Mouse (Mus musculus) stomach, embryonic 16.5 days (tissue): ENCODE results near the gene Evc. TPM values are rescaled to one million over a fixed set of nuclear protein-coding genes. Genes with fewer than 3 reads are reported as not detected.

Experiments used
- ATAC-seq: fragments of 200-750 bp; cut with Nextera tagmentation; 2 replicates; pipeline ENCODE4 v1.8.0; 2017; ENCODE audit warnings: moderate number of reproducible peaks, moderate TSS enrichment; ENCODE audit not compliant: insufficient read depth, low FRiP score
- H3K27ac ChIP-seq: fragments of 300-500 bp; sonication (generic); 2 replicates; pipeline ENCODE4 v1.5.1; 2014; ENCODE audit warnings: low read length
- H3K27me3 ChIP-seq: fragments of 300-500 bp; sonication (generic); 2 replicates; pipeline ENCODE4 v1.6.1; 2014; ENCODE audit warnings: low read length, control low read depth, mixed read lengths; ENCODE audit not compliant: control insufficient read depth, insufficient read depth
- H3K36me3 ChIP-seq: fragments of 300-500 bp; sonication (generic); 2 replicates; pipeline ENCODE4 v1.6.1; 2014; ENCODE audit warnings: low read length; ENCODE audit not compliant: control insufficient read depth, insufficient read depth
- H3K4me1 ChIP-seq: fragments of 300-500 bp; sonication (generic); 2 replicates; pipeline ENCODE4 v1.6.1; 2014; ENCODE audit warnings: low read length, control low read depth, mixed read lengths; ENCODE audit not compliant: control insufficient read depth, insufficient read depth
- H3K4me2 ChIP-seq: fragments of 300-500 bp; sonication (generic); 2 replicates; pipeline ENCODE4 v1.6.1; 2014; ENCODE audit warnings: low read depth, low read length, mixed read lengths
- H3K4me3 ChIP-seq: fragments of 300-500 bp; sonication (generic); replicated peaks from 2 replicates; pipeline ENCODE4 v1.5.1; 2014; ENCODE audit warnings: mild to moderate bottlenecking, low read length
- H3K9ac ChIP-seq: fragments of 300-500 bp; sonication (generic); 2 replicates; pipeline ENCODE4 v1.6.1; 2014; ENCODE audit warnings: low read length
- H3K9me3 ChIP-seq: fragments of 300-500 bp; sonication (generic); replicated peaks from 2 replicates; pipeline ENCODE4 v1.6.1; 2016; ENCODE audit warnings: low read length, control low read depth; ENCODE audit not compliant: control insufficient read depth
- WGBS: fragments of 180-500 bp; shearing (Covaris S2); extraction: QIAGEN DNeasy Blood & Tissue Kit; methylation state at CpG from one replicate; pipeline ENCODE4 v1.1.7; 2014; 5-methylcytosine and 5-hydroxymethylcytosine counted together
- polyA plus RNA-seq: library from polyadenylated mRNA; unstranded; fragments of >200 nt; fragmentation: Nextera tagmentation; extraction: Ambion mirVana; gene quantifications from 2 replicates; pipeline ENCODE4 v1.2.1, GENCODE M21; 2015

Gene Evc
- polyA plus RNA-seq, 1 experiment from 2014 or later: 14.8 TPM

DNA sequence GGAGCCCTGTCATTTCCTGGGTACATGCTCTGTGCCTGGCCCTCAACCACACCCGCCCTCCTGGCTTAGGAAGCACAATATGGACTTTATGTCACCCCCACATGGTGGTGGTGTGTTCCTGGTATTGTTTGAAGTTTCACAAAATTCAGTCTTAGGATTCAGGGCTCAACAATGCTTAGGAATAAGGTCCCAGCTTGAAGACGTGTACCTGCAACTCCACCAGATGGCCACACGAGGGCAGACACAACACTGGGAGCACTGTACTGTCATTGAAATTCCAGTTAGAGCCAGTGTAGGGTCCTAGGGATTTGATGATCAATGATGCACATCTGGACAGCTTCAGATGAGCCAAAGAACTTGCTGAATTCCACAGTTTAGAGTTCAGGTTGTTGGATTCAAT, 47.5 kb downstream of the Evc start:
- H3K9me3 ChIP-seq: no peaks in the 10 kb centered on the region
- H3K27ac ChIP-seq: no peak overlapping the region
- no peaks in the 10 kb centered on the region for H3K27me3 ChIP-seq
- H3K4me3 ChIP-seq: no peak overlapping the region
- no peak overlapping the region for H3K4me2 ChIP-seq
- no peak for ATAC-seq
- H3K4me1 ChIP-seq: no peaks in the 10 kb centered on the region
- no peak overlapping the region for H3K9ac ChIP-seq
- H3K36me3 ChIP-seq: no peaks in the 10 kb centered on the region
- 14% methylated on average over 3 of the region's 3 CpGs for WGBS

DNA sequence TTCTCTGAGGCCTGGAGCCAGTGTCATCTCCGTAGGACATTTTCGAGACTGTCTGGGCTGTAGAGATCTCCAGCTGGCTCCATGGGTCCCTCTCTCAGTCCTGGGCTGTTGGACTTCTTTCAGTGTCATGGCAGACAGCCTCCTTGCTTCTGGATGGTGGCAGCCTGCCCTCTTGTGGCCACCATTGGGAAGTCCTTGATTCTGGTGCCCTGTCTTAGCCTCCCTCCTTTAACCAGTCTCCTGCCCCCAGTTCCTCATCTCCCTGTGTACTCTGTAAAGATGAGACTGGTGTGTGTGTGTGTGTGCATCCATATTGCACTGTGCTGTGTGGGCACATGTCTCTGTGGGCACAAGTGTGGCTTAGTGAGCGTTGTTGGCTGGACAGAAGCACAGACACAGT, 48.3 kb downstream of the Evc start:
- H3K9me3 ChIP-seq: no peaks in the 10 kb centered on the region
- H3K9ac ChIP-seq: no peak overlapping the region
- H3K4me3 ChIP-seq: no peak overlapping the region
- WGBS: 70% methylated on average over 3 of the region's 3 CpGs
- no peak overlapping the region for H3K4me2 ChIP-seq
- no peak for ATAC-seq
- no peaks in the 10 kb centered on the region for H3K27me3 ChIP-seq
- no peaks in the 10 kb centered on the region for H3K36me3 ChIP-seq
- no peak overlapping the region for H3K27ac ChIP-seq
- H3K4me1 ChIP-seq: no peaks in the 10 kb centered on the region

DNA sequence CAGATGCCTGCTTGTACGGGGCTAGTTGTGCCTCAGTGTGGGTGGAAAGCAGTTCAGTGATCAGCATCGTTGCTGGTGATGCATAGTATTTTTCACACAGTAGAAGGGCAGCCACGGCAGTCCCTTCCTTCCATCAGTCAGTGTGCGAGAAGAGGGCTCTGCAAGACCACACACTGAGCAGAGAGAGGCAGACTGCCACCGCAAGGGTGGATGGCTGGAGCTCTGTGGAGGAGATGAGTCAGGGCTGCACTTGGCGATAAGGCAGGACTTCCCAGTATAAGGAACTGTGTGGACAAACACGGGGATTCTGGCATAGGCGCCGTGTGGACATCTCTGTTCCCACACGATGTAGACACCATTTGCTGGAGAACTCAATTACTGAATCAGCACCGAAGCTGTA, 55.7 kb downstream of the Evc start:
- ATAC-seq: no peak
- Histone ChIP-seq H3K27ac (no peak overlapping the region), H3K4me2 (no peak overlapping the region), H3K9ac (no peak overlapping the region), H3K4me3 (no peak overlapping the region), H3K9me3 (no peaks in the 10 kb centered on the region), H3K27me3 (no peaks in the 10 kb centered on the region), H3K4me1 (no peaks in the 10 kb centered on the region), H3K36me3 (no peaks in the 10 kb centered on the region)
- 86% methylated on average over 11 of the region's 11 CpGs for WGBS

DNA sequence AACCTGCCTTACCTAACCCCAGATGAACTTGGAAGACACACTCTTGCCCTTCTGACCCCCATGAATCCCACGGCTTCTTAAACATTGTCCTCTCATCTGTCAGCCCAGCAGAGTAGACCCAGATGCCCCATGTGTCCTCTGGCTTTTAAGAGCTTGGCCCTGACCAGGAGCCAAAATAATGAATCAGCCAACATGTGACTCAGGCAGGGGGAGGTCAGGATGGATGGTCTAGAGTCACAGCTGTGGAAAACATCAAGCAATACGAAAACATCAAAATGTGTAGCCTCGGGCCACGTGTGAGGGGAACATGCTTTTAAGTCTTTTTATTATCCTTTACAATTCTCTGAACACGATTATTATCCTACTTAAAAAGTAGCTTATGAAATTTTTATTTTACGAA, 72.9 kb downstream of the Evc start:
- no peak overlapping the region for H3K9ac ChIP-seq
- no peaks in the 10 kb centered on the region for H3K9me3 ChIP-seq
- 60% methylated on average over 6 of the region's 6 CpGs for WGBS
- H3K36me3 ChIP-seq: no peaks in the 10 kb centered on the region
- ATAC-seq: no peak
- H3K27me3 ChIP-seq: no peaks in the 10 kb centered on the region
- H3K4me3 ChIP-seq: no peak overlapping the region
- H3K4me2 ChIP-seq: no peak overlapping the region
- no peaks in the 10 kb centered on the region for H3K4me1 ChIP-seq
- no peak overlapping the region for H3K27ac ChIP-seq

DNA sequence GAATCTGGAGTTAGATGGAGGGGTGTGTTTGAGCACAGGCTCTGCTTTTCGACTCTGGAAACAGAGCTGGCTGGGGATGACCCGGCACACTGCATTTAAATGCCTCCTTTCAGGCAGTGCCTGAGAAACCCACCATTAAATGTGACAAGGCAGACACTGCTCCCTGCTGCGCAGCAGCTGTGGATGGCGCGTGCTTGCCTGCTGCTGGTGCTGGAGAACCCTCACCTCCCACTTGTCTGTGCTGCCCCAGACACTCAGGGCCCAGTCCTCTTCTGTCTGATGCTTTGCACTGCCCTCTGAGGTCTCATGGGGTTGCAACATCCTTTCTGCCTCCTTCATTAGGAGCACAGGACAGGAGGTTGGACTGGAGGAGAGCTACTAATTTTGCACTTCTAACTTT, 75.0 kb downstream of the Evc start:
- Histone ChIP-seq H3K9me3 (no peaks in the 10 kb centered on the region), H3K4me2 (no peak overlapping the region), H3K4me3 (no peak overlapping the region), H3K36me3 (no peaks in the 10 kb centered on the region), H3K27me3 (no peaks in the 10 kb centered on the region), H3K9ac (no peak overlapping the region), H3K4me1 (no peaks in the 10 kb centered on the region), H3K27ac (no peak overlapping the region)
- 63% methylated on average over 5 of the region's 5 CpGs for WGBS
- no peak for ATAC-seq

DNA sequence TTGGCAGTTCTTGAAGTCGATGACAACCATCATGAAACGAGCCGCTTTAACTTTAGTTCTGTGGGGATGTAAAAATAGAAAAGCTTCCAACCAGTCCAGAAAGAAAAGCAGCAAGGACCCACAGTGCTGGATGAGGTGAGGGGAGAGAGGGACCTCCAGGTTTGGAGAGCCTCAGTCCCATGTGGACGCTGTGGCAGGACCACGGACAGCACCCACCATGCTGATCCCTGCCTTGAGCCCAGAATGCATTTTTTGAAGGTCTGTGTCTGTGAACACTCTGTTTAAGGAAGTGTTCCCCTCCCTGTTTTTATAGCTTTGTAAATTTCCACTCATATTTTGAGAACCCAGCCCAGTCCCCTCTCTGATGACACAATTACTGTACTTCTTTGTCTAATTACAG, 79.5 kb downstream of the Evc start:
- WGBS: 43% methylated on average over 5 of the region's 5 CpGs

DNA sequence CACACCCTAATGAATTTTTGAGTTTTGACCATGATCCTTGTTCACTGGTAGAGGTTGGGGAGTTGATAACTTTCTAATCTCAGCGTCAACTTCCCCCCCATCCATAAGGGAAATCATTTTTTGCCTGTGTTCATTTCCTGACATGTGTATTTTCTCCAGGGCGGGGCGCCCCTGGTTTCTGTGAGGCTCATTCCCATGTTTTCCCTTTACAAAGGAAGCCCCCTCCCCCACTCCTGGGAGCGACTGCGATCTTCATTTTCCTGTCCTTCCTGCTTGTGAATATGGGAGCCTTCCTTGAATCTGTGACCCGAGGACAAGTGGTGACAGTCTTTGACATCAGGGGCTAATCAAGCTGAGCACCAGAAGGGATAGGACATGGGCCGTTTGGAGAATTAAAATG, 79.9 kb downstream of the Evc start:
- no peak overlapping the region for H3K9ac ChIP-seq
- no peak overlapping the region for H3K4me3 ChIP-seq
- H3K36me3 ChIP-seq: no peaks in the 10 kb centered on the region
- WGBS: 59% methylated on average over 7 of the region's 7 CpGs
- H3K27ac ChIP-seq: no peak overlapping the region
- no peaks in the 10 kb centered on the region for H3K4me1 ChIP-seq
- H3K27me3 ChIP-seq: no peaks in the 10 kb centered on the region
- ATAC-seq: no peak
- no peak overlapping the region for H3K4me2 ChIP-seq
- H3K9me3 ChIP-seq: no peaks in the 10 kb centered on the region

More for the DNA sequence above, 79.5 kb downstream of the Evc start:
- Histone ChIP-seq H3K4me2 (no peak overlapping the region), H3K27ac (no peak overlapping the region), H3K27me3 (no peaks in the 10 kb centered on the region), H3K9ac (no peak overlapping the region), H3K4me1 (no peaks in the 10 kb centered on the region), H3K36me3 (no peaks in the 10 kb centered on the region), H3K4me3 (no peak overlapping the region), H3K9me3 (no peaks in the 10 kb centered on the region)
- ATAC-seq: no peak

DNA sequence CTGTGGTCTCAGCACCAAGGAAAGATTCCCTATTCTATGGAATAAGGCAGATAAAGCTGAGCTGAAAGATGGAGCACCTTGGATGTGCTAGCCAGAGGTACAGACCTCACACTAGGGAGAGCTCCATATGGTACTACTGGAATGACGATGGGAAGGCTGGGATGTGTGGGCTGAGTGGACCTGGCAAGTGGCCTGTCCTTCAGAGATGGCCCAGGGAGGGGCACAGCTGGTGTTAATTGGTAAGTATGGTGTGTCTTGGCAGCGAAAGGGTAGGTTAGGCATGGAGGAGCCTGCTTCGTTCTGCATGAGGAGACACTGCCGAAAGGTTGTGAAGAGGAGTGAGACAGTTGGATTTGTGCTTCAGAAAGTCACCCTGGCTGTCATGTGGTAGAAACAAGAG, 82.2 kb downstream of the Evc start:
- Histone ChIP-seq H3K36me3 (no peaks in the 10 kb centered on the region), H3K4me3 (no peak overlapping the region), H3K27me3 (no peaks in the 10 kb centered on the region), H3K4me1 (no peaks in the 10 kb centered on the region), H3K27ac (no peak overlapping the region), H3K4me2 (no peak overlapping the region), H3K9me3 (no peaks in the 10 kb centered on the region), H3K9ac (no peak overlapping the region)
- WGBS: 82% methylated on average over 4 of the region's 4 CpGs
- ATAC-seq: no peak

DNA sequence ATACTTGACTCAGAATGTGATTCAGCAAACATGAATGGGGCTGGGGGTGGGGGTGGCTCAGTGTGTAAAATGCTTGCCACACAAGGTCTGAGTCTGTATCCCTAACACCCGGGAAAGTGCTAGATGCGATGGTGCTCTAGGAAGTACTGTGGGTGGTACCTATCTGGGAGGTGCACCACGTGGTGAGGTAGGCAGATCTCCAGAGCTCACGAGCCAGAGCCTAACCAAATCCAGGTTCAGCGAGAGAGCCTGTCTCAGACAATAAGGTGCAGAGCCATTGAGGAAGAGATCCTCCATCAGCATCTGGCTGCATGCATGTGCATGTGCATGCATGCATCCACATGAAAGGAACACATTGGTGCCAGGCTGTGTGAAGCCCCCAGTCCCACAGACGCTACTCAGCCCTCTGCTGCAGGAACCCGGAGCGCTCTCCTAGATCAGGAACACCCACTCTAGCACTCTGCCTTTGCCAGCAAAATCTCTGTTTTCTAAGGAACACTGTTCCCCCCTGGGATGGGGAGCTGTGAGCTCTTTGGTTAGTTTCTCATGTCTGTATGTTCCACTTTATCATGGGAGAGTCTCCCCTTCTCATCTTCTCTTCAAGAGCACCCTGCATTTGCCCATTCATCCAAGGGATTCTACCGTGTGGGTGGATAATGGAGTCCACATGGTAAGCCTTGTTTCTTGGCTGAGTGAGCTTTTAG, 84.4 kb downstream of the Evc start:
- 72% methylated on average over 9 of the region's 9 CpGs for WGBS
- no peaks in the 10 kb centered on the region for H3K27me3 ChIP-seq
- no peaks in the 10 kb centered on the region for H3K9me3 ChIP-seq
- H3K4me2 ChIP-seq: no peak overlapping the region
- no peak overlapping the region for H3K9ac ChIP-seq
- H3K4me1 ChIP-seq: no peaks in the 10 kb centered on the region
- no peak for ATAC-seq
- H3K36me3 ChIP-seq: no peaks in the 10 kb centered on the region
- H3K4me3 ChIP-seq: no peak overlapping the region
- H3K27ac ChIP-seq: no peak overlapping the region
